Comparison of ENCODE assay signal across 8 mouse cellular contexts in the genomic region with DNA sequence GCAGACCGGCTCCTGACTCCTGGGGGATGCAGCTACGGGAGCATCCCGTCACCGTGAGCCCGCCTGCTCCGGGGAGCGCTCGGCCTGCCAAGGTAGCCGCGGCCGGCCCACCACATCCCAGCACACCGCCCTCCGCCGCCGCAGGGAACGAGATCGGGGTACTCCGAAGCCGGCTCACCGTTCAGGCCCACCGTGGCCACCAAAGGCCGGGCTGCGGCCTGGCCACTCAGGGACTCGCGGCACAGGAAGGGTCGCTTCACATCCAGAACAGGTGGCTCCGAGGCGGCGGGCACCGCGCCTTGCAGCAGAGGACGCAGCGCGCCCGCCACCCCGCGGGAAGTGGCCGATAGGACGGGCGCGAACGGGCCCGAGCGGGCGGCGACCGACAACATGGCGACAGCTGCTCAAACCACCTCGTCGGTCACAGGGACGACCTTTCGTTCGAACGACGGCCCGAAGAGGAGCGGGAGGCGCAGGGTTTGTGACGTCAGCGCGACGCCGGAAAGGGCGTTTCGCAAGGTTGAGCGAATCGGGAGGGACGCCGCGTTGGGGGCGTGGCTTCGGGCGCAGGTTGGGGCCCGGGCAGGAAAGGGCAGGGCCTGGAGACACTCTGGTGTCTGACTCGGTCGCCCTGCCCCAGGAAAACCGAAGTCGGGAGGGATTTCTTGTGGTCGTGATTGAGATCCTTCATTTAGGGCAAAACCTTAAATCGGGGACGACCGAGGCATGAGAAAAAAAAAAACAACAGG. TPM values are rescaled to one million over a fixed set of nuclear protein-coding genes. Genes with fewer than 3 reads are reported as not detected.
DNase-seq lines count a peak whose midpoint lies in the region; ATAC-seq lines count a peak whose summit lies in the region.

Gene Uqcrfs1 (minus strand): TSS at position 507 of the 749 bp plus-strand sequence.

- ATAC-seq in CD4-positive, CD25-positive, alpha-beta regulatory T cell, adult 4 months: peak; percentile 97
- ATAC-seq in heart, embryonic 14.5 days (ENCODE audit: insufficient number of reproducible peaks, insufficient read depth, low FRiP score, low read depth): peak; percentile 98
- peak; percentile 97 for ATAC-seq in liver, embryonic 13.5 days (ENCODE audit: low read depth)
- ATAC-seq in stomach, embryonic 16.5 days (ENCODE audit: insufficient read depth, low FRiP score): peak; percentile 99

- H3K9ac ChIP-seq in heart, embryonic 14.5 days (ENCODE audit: low read length): peak within 1 kb of the TSS; percentile 99
- peak within 1 kb of the TSS; percentile 98 for H3K9ac ChIP-seq in liver, embryonic 13.5 days
- peak within 1 kb of the TSS; percentile 97 for H3K9ac ChIP-seq in stomach, embryonic 16.5 days (ENCODE audit: low read length)

- peak within 1 kb of the TSS; percentile 63 to 100 for H3K4me3 ChIP-seq in heart, embryonic 14.5 days (ENCODE audit: control insufficient read depth in 1 of 2, insufficient read depth in 1 of 2, low read depth in 1 of 2, low read length in 2 of 2)
- H3K4me3 ChIP-seq in liver, embryonic 13.5 days (replicated peaks): peak within 1 kb of the TSS; percentile 98
- peak within 1 kb of the TSS; percentile 100 for H3K4me3 ChIP-seq in stomach, embryonic 16.5 days (replicated peaks; ENCODE audit: low read length)

- DNase-seq in c-Kit-negative CD71-positive TER-119-positive erythroid progenitor cells, embryonic 14.5 days (ENCODE audit: low read depth, low spot score): peak; percentile 91
- DNase-seq in fibroblast of lung, adult 2 months (ENCODE audit: low read depth): peak; percentile 80
- DNase-seq in kidney, postnatal 14 days: peak; percentile 97
- DNase-seq in liver, embryonic 13.5 days: peak; percentile 96
- peak; percentile 97 for DNase-seq in neural tube, embryonic 10.5 days (ENCODE audit: extremely low spot score, low spot score)

- WGBS in heart, embryonic 14.5 days: under 1% methylated on average over 82 of the region's 82 CpGs
- WGBS in liver, embryonic 13.5 days (ENCODE audit: insufficient replicate concordance): under 1% methylated on average over 82 of the region's 82 CpGs
- under 1% methylated on average over 82 of the region's 82 CpGs for WGBS in stomach, embryonic 16.5 days

- H3K36me3 ChIP-seq in heart, embryonic 14.5 days (ENCODE audit: control insufficient read depth, insufficient read depth, low read length): peaks cover 10% of the 10 kb centered on the region
- H3K36me3 ChIP-seq in liver, embryonic 13.5 days: peaks cover 9% of the 10 kb centered on the region
- H3K36me3 ChIP-seq in stomach, embryonic 16.5 days (ENCODE audit: control insufficient read depth, insufficient read depth, low read length): peaks cover 4% of the 10 kb centered on the region; the same call in 1 of the 2 replicates

- peaks cover 2 to 12% of the 10 kb centered on the region in 2 experiments; a peak in 3 of 4 replicates for H3K4me1 ChIP-seq in heart, embryonic 14.5 days (ENCODE audit: control insufficient read depth in 2 of 2, insufficient read depth in 2 of 2, low read length in 2 of 2)
- H3K4me1 ChIP-seq in liver, embryonic 13.5 days (replicated peaks): peaks cover 26% of the 10 kb centered on the region
- peaks cover 15% of the 10 kb centered on the region for H3K4me1 ChIP-seq in stomach, embryonic 16.5 days (ENCODE audit: control insufficient read depth, insufficient read depth, low read length)

- peak within 1 kb of the TSS; percentile 63 to 91 for H3K27ac ChIP-seq in heart, embryonic 14.5 days (replicated peaks in 1 of 2; ENCODE audit: control insufficient read depth in 1 of 2, insufficient read depth in 1 of 2, low read depth in 2 of 2, low read length in 2 of 2)
- peak within 1 kb of the TSS; percentile 81 for H3K27ac ChIP-seq in liver, embryonic 13.5 days
- H3K27ac ChIP-seq in stomach, embryonic 16.5 days (ENCODE audit: low read length): peak within 1 kb of the TSS; percentile 82

- peak within 1 kb of the TSS; percentile 68 for H3K4me2 ChIP-seq in heart, embryonic 14.5 days (ENCODE audit: low read length)
- H3K4me2 ChIP-seq in liver, embryonic 13.5 days: peak within 1 kb of the TSS; percentile 80
- H3K4me2 ChIP-seq in stomach, embryonic 16.5 days (ENCODE audit: low read depth, low read length): peak within 1 kb of the TSS; percentile 66

- no peaks in the 10 kb centered on the region for H3K9me3 ChIP-seq in heart, embryonic 14.5 days (ENCODE audit: control insufficient read depth, low read length)
- H3K9me3 ChIP-seq in liver, embryonic 13.5 days (replicated peaks): no peaks in the 10 kb centered on the region
- H3K9me3 ChIP-seq in stomach, embryonic 16.5 days (replicated peaks; ENCODE audit: control insufficient read depth, low read length): no peaks in the 10 kb centered on the region

- H3K27me3 ChIP-seq in heart, embryonic 14.5 days (ENCODE audit: control insufficient read depth, insufficient read depth, low read length): no peaks in the 10 kb centered on the region
- no peaks in the 10 kb centered on the region; the same call in 1 of the 2 replicates for H3K27me3 ChIP-seq in liver, embryonic 13.5 days
- H3K27me3 ChIP-seq in stomach, embryonic 16.5 days (ENCODE audit: control insufficient read depth, insufficient read depth, low read length): no peaks in the 10 kb centered on the region

RNA-seq across cellular contexts. Expression of gene Uqcrfs1, which starts in this region (rescaled TPM):
- 10 to 100 TPM; 93.1 to 99.9 TPM for polyA plus RNA-seq in CD4-positive, CD25-positive, alpha-beta regulatory T cell, adult 4 months (2017; shearing (Covaris generic))
- polyA plus RNA-seq in heart, embryonic 14.5 days (2014; fragmentation: Nextera tagmentation; extraction: Ambion mirVana): 696 and 718 TPM in 2 replicates
- 209 and 216 TPM in 2 replicates for polyA plus RNA-seq in liver, embryonic 13.5 days (2015; fragmentation: Nextera tagmentation; extraction: Ambion mirVana)
- 247 and 268 TPM in 2 replicates for polyA plus RNA-seq in stomach, embryonic 16.5 days (2015; fragmentation: Nextera tagmentation; extraction: Ambion mirVana)

Comparison
In these comparisons a context has a peak if more than half of its experiments do, and no peak if none do; other contexts are left out.
1. Peak in every context shown above with its lines: DNase-seq, ATAC-seq, H3K4me3 ChIP-seq and H3K27ac ChIP-seq.